21 mouse cellular contexts compared by ENCODE assay signal in the genomic region with DNA sequence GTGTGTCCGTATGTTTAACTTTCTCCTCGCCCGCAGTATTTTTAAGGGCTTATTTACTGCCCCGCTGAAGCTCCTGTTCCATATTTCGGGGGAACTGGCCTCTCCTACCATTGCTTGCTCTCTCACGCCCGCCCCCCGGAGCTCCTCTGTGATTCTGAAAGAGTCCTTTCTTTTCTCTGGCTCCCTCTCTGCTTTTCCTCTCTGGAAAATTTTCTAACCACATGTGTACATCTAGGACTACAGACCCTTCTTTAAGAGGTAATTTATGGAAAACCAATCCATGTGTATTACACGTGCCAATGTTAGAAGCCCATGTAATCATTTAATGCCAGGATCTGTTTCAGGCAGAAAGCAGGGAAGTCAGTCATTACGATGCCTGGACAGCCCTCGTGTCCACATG.
DNase-seq lines count a peak whose midpoint lies in the region; ATAC-seq and TF ChIP-seq lines count a peak whose summit lies in the region.
"Had no signal": no experiment of that assay in that cellular context is flagged by ENCODE, and none has a peak within 500 bp of the region (broad histone marks: within the 10 kb centered on the region; RNA-seq: fewer than 3 reads in every experiment).

No protein-coding gene starts in this region.

- no peaks in the 10 kb centered on the region for H3K9me3 ChIP-seq in embryonic facial prominence, embryonic 13.5 days
- no peaks in the 10 kb centered on the region for H3K9me3 ChIP-seq in intestine, embryonic 16.5 days (ENCODE audit: control insufficient read depth, low read length)
- no peaks in the 10 kb centered on the region for H3K9me3 ChIP-seq in limb, embryonic 15.5 days
- H3K9me3 ChIP-seq: forebrain, embryonic 12.5 days; liver, embryonic 12.5 days had no signal

- H3K4me3 ChIP-seq in layer of hippocampus, adult 2 months: peak overlapping the region; percentile 42
- H3K4me3 ChIP-seq in embryonic facial prominence, embryonic 13.5 days: peak overlapping the region; percentile 6; the same call in 1 of the 2 replicates
- H3K4me3 ChIP-seq in intestine, embryonic 16.5 days (ENCODE audit: low read length): peak overlapping the region; percentile 26; the same call in 1 of the 2 replicates
- H3K4me3 ChIP-seq in limb, embryonic 15.5 days: peak overlapping the region; percentile 26
- H3K4me3 ChIP-seq: forebrain, embryonic 12.5 days; liver, embryonic 12.5 days had no signal

- H3K9ac ChIP-seq in embryonic facial prominence, embryonic 13.5 days: peak overlapping the region; percentile 32; the same call in 1 of the 2 replicates
- H3K9ac ChIP-seq in intestine, embryonic 16.5 days (ENCODE audit: low read depth, low read length): peak overlapping the region; percentile 36
- H3K9ac ChIP-seq in limb, embryonic 15.5 days: no peak overlapping the region
- H3K9ac ChIP-seq: forebrain, embryonic 12.5 days; hindbrain, embryonic 14.5 days; liver, embryonic 12.5 days had no signal

- H3K4me1 ChIP-seq in embryonic facial prominence, embryonic 13.5 days: peaks cover 40% of the 10 kb centered on the region
- H3K4me1 ChIP-seq in intestine, embryonic 16.5 days (ENCODE audit: control insufficient read depth, insufficient read depth, low read length): no peaks in the 10 kb centered on the region
- peaks cover 37% of the 10 kb centered on the region for H3K4me1 ChIP-seq in limb, embryonic 15.5 days
- H3K4me1 ChIP-seq: forebrain, embryonic 12.5 days; liver, embryonic 12.5 days had no signal

- H3K36me3 ChIP-seq in embryonic facial prominence, embryonic 13.5 days: no peaks in the 10 kb centered on the region
- H3K36me3 ChIP-seq in intestine, embryonic 16.5 days (ENCODE audit: control insufficient read depth, insufficient read depth, low read length): no peaks in the 10 kb centered on the region
- no peaks in the 10 kb centered on the region for H3K36me3 ChIP-seq in limb, embryonic 15.5 days
- H3K36me3 ChIP-seq: forebrain, embryonic 12.5 days; liver, embryonic 12.5 days had no signal

- H3K27me3 ChIP-seq in embryonic facial prominence, embryonic 13.5 days: no peaks in the 10 kb centered on the region
- H3K27me3 ChIP-seq in intestine, embryonic 16.5 days (replicated peaks; ENCODE audit: control insufficient read depth, insufficient read depth, low read length): no peaks in the 10 kb centered on the region
- no peaks in the 10 kb centered on the region for H3K27me3 ChIP-seq in limb, embryonic 15.5 days
- H3K27me3 ChIP-seq: forebrain, embryonic 12.5 days; liver, embryonic 12.5 days had no signal

- WGBS in embryonic facial prominence, embryonic 13.5 days: 47% methylated on average over 11 of the region's 11 CpGs
- WGBS in intestine, embryonic 16.5 days: 70% methylated on average over 11 of the region's 11 CpGs
- WGBS in limb, embryonic 15.5 days: 34% methylated on average over 11 of the region's 11 CpGs

- peak overlapping the region; percentile 74 for H3K27ac ChIP-seq in layer of hippocampus, adult 2 months
- peak overlapping the region; percentile 91 for H3K27ac ChIP-seq in embryonic facial prominence, embryonic 13.5 days
- H3K27ac ChIP-seq in intestine, embryonic 16.5 days (ENCODE audit: low read length): no peak overlapping the region
- H3K27ac ChIP-seq in limb, embryonic 15.5 days: peak overlapping the region; percentile 90
- H3K27ac ChIP-seq: forebrain, embryonic 12.5 days; hindbrain, embryonic 14.5 days; liver, embryonic 12.5 days; stomach, postnatal 0 days had no signal

- no peak for DNase-seq in layer of hippocampus, adult 2 months (ENCODE audit: low spot score in 2 of 2)
- no peak for DNase-seq in layer of hippocampus, adult 9-10 months (ENCODE audit: low spot score)
- DNase-seq in thymus, postnatal 4 days: no peak
- no peak for DNase-seq in urinary bladder, postnatal 10 days (ENCODE audit: low spot score)
- DNase-seq in adrenal gland, postnatal 4 days (ENCODE audit: low spot score in 2 of 2): no peak
- DNase-seq: adrenal gland, adult 2 months; cerebellum, adult 9-10 months; heart, postnatal 14 days; kidney, adult 18-20 months; kidney, postnatal 10 days; lung, adult 2 months; lung, postnatal 4 days; right cerebral cortex, postnatal 4 days; thymus, postnatal 25 days had no signal

- TF ChIP-seq CTCF in layer of hippocampus, adult 2 months (conservative IDR thresholded peaks at IDR 0.05): no peak

- H3K4me2 ChIP-seq in embryonic facial prominence, embryonic 13.5 days: peak overlapping the region; percentile 47
- peak overlapping the region; percentile 23 for H3K4me2 ChIP-seq in intestine, embryonic 16.5 days (ENCODE audit: low read depth, low read length)
- H3K4me2 ChIP-seq in limb, embryonic 15.5 days: peak overlapping the region; percentile 35
- H3K4me2 ChIP-seq: forebrain, embryonic 12.5 days; hindbrain, embryonic 14.5 days; liver, embryonic 12.5 days had no signal

- peak; percentile 74; the same call in 1 of the 2 replicates for ATAC-seq in embryonic facial prominence, embryonic 13.5 days (ENCODE audit: insufficient number of reproducible peaks, insufficient read depth, low FRiP score, low TSS enrichment, low read depth)
- no peak for ATAC-seq in intestine, embryonic 16.5 days
- peak; percentile 81 for ATAC-seq in limb, embryonic 15.5 days (ENCODE audit: insufficient number of reproducible peaks, low FRiP score, low TSS enrichment, low read depth)
- ATAC-seq: liver, embryonic 12.5 days had no signal
